ENCODE assay signal across 9 mouse cellular contexts in the genomic region with DNA sequence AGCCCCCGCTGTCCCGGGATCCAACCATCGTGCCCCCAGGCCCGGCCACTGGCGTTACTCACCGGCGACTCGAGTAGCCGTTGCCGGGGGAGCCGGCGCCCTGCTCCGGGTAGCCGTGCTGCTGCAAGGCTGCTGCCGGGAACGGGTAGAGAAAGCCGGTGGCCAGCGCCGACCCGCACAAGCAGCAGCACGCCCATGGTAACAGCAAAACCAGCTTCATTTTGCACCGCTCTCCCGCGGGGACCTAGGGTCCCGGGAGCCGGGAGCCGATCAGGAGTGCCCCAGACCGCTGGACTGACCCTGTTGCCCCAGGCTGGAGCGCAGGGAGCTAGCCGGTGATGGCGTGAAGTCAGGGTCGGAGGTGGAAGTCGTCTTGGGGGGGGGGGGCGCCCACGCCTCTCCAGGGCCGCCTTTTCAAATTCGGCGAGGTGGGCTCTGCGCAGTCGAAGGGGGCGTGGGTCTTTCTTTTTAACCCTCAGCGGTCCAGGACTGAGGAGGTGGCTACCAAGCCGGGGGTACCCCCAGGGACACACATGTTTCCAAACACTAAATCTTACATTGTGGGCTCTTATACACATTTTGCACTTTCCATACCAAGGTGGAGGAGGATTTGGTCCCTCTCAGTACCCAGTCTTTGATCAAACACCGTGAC. TPM values are rescaled to one million over a fixed set of nuclear protein-coding genes. Genes with fewer than 3 reads are reported as not detected.
DNase-seq lines count a peak whose midpoint lies in the region; ATAC-seq and TF ChIP-seq lines count a peak whose summit lies in the region.
"Had no signal": no experiment of that assay in that cellular context is flagged by ENCODE, and none has a peak within 500 bp of the region (broad histone marks: within the 10 kb centered on the region; RNA-seq: fewer than 3 reads in every experiment).

Gene Col26a1 (minus strand): TSS at position 422 of the 652 bp plus-strand sequence.

- ATAC-seq in hindbrain, postnatal 0 days = peak; percentile 34
- ATAC-seq in midbrain, embryonic 12.5 days (ENCODE audit: low FRiP score, low read depth) = no peak
- ATAC-seq in granulocyte monocyte progenitor cell, adult 5-6 weeks (replicated peaks; ENCODE audit: poor library complexity, severe bottlenecking) = no peak

- no peak for DNase-seq in heart, embryonic 10.5 days (ENCODE audit: low spot score)
- DNase-seq in heart, adult 8-10 months (ENCODE audit: low spot score) = no peak
- peak; percentile 33 for DNase-seq in ZHBTc4 (ENCODE audit: low read depth, low spot score)
- DNase-seq in forebrain, embryonic 10.5 days (ENCODE audit: extremely low spot score, low spot score) = no peak
- DNase-seq in hindbrain, postnatal 0 days (ENCODE audit: low spot score) = peak; percentile 40
- no peak for DNase-seq in lung, postnatal 36 days

- H3K27ac ChIP-seq in heart, embryonic 10.5 days = peak within 1 kb of the TSS; percentile 79
- peak within 1 kb of the TSS; percentile 82 for H3K27ac ChIP-seq in forebrain, embryonic 10.5 days
- H3K27ac ChIP-seq in hindbrain, postnatal 0 days = peak within 1 kb of the TSS; percentile 29; the same call in 1 of the 2 replicates
- H3K27ac ChIP-seq in midbrain, embryonic 12.5 days (replicated peaks) = no peak within 1 kb of the TSS

- H3K9me3 ChIP-seq in heart, embryonic 10.5 days = no peaks in the 10 kb centered on the region
- H3K9me3 ChIP-seq in forebrain, embryonic 10.5 days = no peaks in the 10 kb centered on the region
- no peaks in the 10 kb centered on the region for H3K9me3 ChIP-seq in hindbrain, postnatal 0 days (ENCODE audit: low read length)
- no peaks in the 10 kb centered on the region for H3K9me3 ChIP-seq in midbrain, embryonic 12.5 days

- peaks cover 39% of the 10 kb centered on the region for H3K27me3 ChIP-seq in heart, embryonic 10.5 days (ENCODE audit: insufficient read depth, poor library complexity, severe bottlenecking)
- H3K27me3 ChIP-seq in forebrain, embryonic 10.5 days (ENCODE audit: poor library complexity, severe bottlenecking) = peaks cover 50% of the 10 kb centered on the region
- no peaks in the 10 kb centered on the region for H3K27me3 ChIP-seq in hindbrain, postnatal 0 days (ENCODE audit: insufficient read depth, low read length)
- H3K27me3 ChIP-seq in midbrain, embryonic 12.5 days = peaks cover 49% of the 10 kb centered on the region

- 1% methylated on average over 43 of the region's 44 CpGs for WGBS in heart, embryonic 10.5 days
- 1% methylated on average over 43 of the region's 44 CpGs for WGBS in forebrain, embryonic 10.5 days
- 1% methylated on average over 43 of the region's 44 CpGs for WGBS in hindbrain, postnatal 0 days
- 2% methylated on average over 43 of the region's 44 CpGs for WGBS in midbrain, embryonic 12.5 days

- peaks cover 23% of the 10 kb centered on the region for H3K4me1 ChIP-seq in heart, embryonic 10.5 days
- peaks cover 41% of the 10 kb centered on the region for H3K4me1 ChIP-seq in forebrain, embryonic 10.5 days
- H3K4me1 ChIP-seq in hindbrain, postnatal 0 days (ENCODE audit: insufficient read depth, low read length) = no peaks in the 10 kb centered on the region
- peaks cover 24% of the 10 kb centered on the region for H3K4me1 ChIP-seq in midbrain, embryonic 12.5 days

- H3K4me3 ChIP-seq in heart, embryonic 10.5 days = peak within 1 kb of the TSS; percentile 66
- H3K4me3 ChIP-seq in forebrain, embryonic 10.5 days = peak within 1 kb of the TSS; percentile 59
- H3K4me3 ChIP-seq in hindbrain, postnatal 0 days (ENCODE audit: low read length) = peak within 1 kb of the TSS; percentile 50
- peak within 1 kb of the TSS; percentile 46 for H3K4me3 ChIP-seq in midbrain, embryonic 12.5 days

- H3K36me3 ChIP-seq in heart, embryonic 10.5 days = 0 out of 2 replicates have a peak, but pooled peaks cover 1% of the 10 kb centered on the region
- peaks cover 4% of the 10 kb centered on the region for H3K36me3 ChIP-seq in forebrain, embryonic 10.5 days (replicated peaks)
- H3K36me3 ChIP-seq in hindbrain, postnatal 0 days (ENCODE audit: insufficient read depth, low read length) = no peaks in the 10 kb centered on the region
- H3K36me3 ChIP-seq in midbrain, embryonic 12.5 days = no peaks in the 10 kb centered on the region

- H3K9ac ChIP-seq in hindbrain, postnatal 0 days (replicated peaks; ENCODE audit: low read length) = peak within 1 kb of the TSS; percentile 52
- peak within 1 kb of the TSS; percentile 65 for H3K9ac ChIP-seq in midbrain, embryonic 12.5 days (replicated peaks)

- no peak for TF ChIP-seq CTCF in hindbrain, postnatal 0 days (IDR thresholded peaks at IDR 0.05; ENCODE audit: low read depth)

- peak within 1 kb of the TSS; percentile 80 for H3K4me2 ChIP-seq in hindbrain, postnatal 0 days (ENCODE audit: low read depth, low read length)
- peak within 1 kb of the TSS; percentile 77 for H3K4me2 ChIP-seq in midbrain, embryonic 12.5 days (replicated peaks)

RNA-seq across cellular contexts. Expression of gene Col26a1, which starts in this region (rescaled TPM):
- polyA plus RNA-seq in heart, embryonic 10.5 days (2016; fragmentation: Nextera tagmentation; extraction: Ambion mirVana) = 29.8 and 50.3 TPM in 2 replicates
- total RNA-seq in heart, adult 8-10 months (2022) = under 1 TPM; 0.09 to 0.75 (median 0.40) TPM
- 48.6 and 48.9 TPM in 2 replicates for polyA plus RNA-seq in forebrain, embryonic 10.5 days (2016; fragmentation: Nextera tagmentation; extraction: Ambion mirVana)
- total RNA-seq in hindbrain, postnatal 0 days (2014; rRNA removed) = 56.6 and 66.6 TPM in 2 replicates
- 34.7 and 35.6 TPM in 2 replicates for polyA plus RNA-seq in hindbrain, postnatal 0 days (2015; fragmentation: Nextera tagmentation; extraction: Ambion mirVana)
- 48.0 and 70.8 TPM in 2 replicates for polyA plus RNA-seq in midbrain, embryonic 12.5 days (2016; fragmentation: Nextera tagmentation; extraction: Ambion mirVana)
- total RNA-seq in granulocyte monocyte progenitor cell, adult 5-6 weeks (2014; fragmentation: Nextera tagmentation) = not detected in 2 replicates
- not detected in 2 replicates for total RNA-seq in granulocyte monocyte progenitor cell, adult 5-6 weeks (2017)
- total RNA-seq: MEL had no signal

Comparison
In these comparisons a context has a peak if more than half of its experiments do, and no peak if none do; other contexts are left out.
1. RNA of gene Col26a1 (total RNA-seq): 56.6 to 66.6 TPM in hindbrain, postnatal 0 days; 0.09 to 0.75 TPM in heart, adult 8-10 months and not detected in granulocyte monocyte progenitor cell, adult 5-6 weeks; every median in the first group is over 10 times any median in the second.
2. DNase-seq: peak in ZHBTc4 (single experiment) and hindbrain, postnatal 0 days (single experiment); none in heart, embryonic 10.5 days (single experiment), heart, adult 8-10 months (single experiment), forebrain, embryonic 10.5 days (single experiment) and lung, postnatal 36 days (single experiment).
3. Peak in every context shown above with its lines, with median percentiles within 50 percentile points of each other: H3K4me3 ChIP-seq.